Mouse (Mus musculus) midbrain, embryonic 14.5 days (tissue): ENCODE measurements around the gene Zfp961. TPM values are rescaled to one million over a fixed set of nuclear protein-coding genes. Genes with fewer than 3 reads are reported as not detected.

Experiments used
- ATAC-seq: fragments of 200-750 bp; cut with Nextera tagmentation; 2 replicates; pipeline ENCODE4 v1.8.0; 2017; ENCODE audit warnings: moderate number of reproducible peaks, moderate library complexity; ENCODE audit not compliant: low FRiP score, low TSS enrichment
- DNase-seq: peaks from one replicate; pipeline ENCODE4 v3.0.0-alpha.2; 2015
- H3K27ac ChIP-seq: fragments of 300-500 bp; sonication (generic); replicated peaks from 2 replicates; pipeline ENCODE4 v1.5.1; 2014; ENCODE audit warnings: mild to moderate bottlenecking, low read depth, low read length, moderate library complexity
- H3K27me3 ChIP-seq: fragments of 300-500 bp; sonication (generic); 2 replicates; pipeline ENCODE4 v1.6.1; 2014; ENCODE audit warnings: low read length, control low read depth, mixed read lengths; ENCODE audit not compliant: control insufficient read depth, insufficient read depth
- H3K36me3 ChIP-seq: fragments of 300-500 bp; sonication (generic); 2 replicates; pipeline ENCODE4 v1.6.1; 2014; ENCODE audit warnings: low read length, control low read depth; ENCODE audit not compliant: control insufficient read depth, insufficient read depth
- H3K4me1 ChIP-seq: fragments of 300-500 bp; sonication (generic); 2 replicates; pipeline ENCODE4 v1.6.1; 2014; ENCODE audit warnings: mild to moderate bottlenecking, antibody characterized with exemption, low read length, control low read depth; ENCODE audit not compliant: control insufficient read depth, insufficient read depth
- H3K4me2 ChIP-seq: fragments of 300-500 bp; sonication (generic); 2 replicates; pipeline ENCODE4 v1.6.1; 2014; ENCODE audit warnings: mild to moderate bottlenecking, low read length, moderate library complexity
- H3K4me3 ChIP-seq: fragments of 300-500 bp; sonication (generic); replicated peaks from 2 replicates; pipeline ENCODE4 v1.5.1; 2014; ENCODE audit warnings: low read depth, low read length
- H3K9ac ChIP-seq: fragments of 300-500 bp; sonication (generic); replicated peaks from 2 replicates; pipeline ENCODE4 v1.6.1; 2014; ENCODE audit warnings: mild to moderate bottlenecking, low read length, moderate library complexity
- H3K9me3 ChIP-seq: fragments of 300-500 bp; sonication (generic); 2 replicates; pipeline ENCODE4 v1.6.1; 2016; ENCODE audit warnings: low read length, control low read depth, mixed read lengths; ENCODE audit not compliant: control insufficient read depth
- WGBS: fragments of 180-500 bp; shearing (Covaris S2); extraction: QIAGEN DNeasy Blood & Tissue Kit; methylation state at CpG from one replicate; pipeline ENCODE4 v1.1.7; 2014; 5-methylcytosine and 5-hydroxymethylcytosine counted together
- polyA plus RNA-seq: library from polyadenylated mRNA; unstranded; fragments of >200 nt; fragmentation: Nextera tagmentation; extraction: Ambion mirVana; gene quantifications from 2 replicates; pipeline ENCODE4 v1.2.1, GENCODE M21; 2014

Zfp961 gene
- polyA plus RNA-seq, 1 experiment from 2014 or later, result 23.3 TPM

GRCm38 (mm10) chr8:71988867-71989599 lies 38.2 kb downstream of the Zfp961 start:
- Histone ChIP-seq H3K4me2 (peak overlapping the region; percentile 66), H3K9me3 (no peaks in the 10 kb centered on the region), H3K4me3 (peak overlapping the region; percentile 45), H3K36me3 (no peaks in the 10 kb centered on the region), H3K27me3 (no peaks in the 10 kb centered on the region), H3K27ac (peak overlapping the region; percentile 60; the same call in 1 of the 2 replicates), H3K4me1 (no peaks in the 10 kb centered on the region), H3K9ac (peak overlapping the region; percentile 66)
- no peak for DNase-seq
- ATAC-seq, result peak; percentile 10; the same call in 1 of the 2 replicates
- 66% methylated on average over 13 of the region's 13 CpGs for WGBS

GRCm38 (mm10) chr8:71999434-71999833 lies 48.6 kb downstream of the Zfp961 start:
- H3K4me1 ChIP-seq, result no peaks in the 10 kb centered on the region
- H3K4me3 ChIP-seq, result no peak overlapping the region
- H3K9me3 ChIP-seq, result no peaks in the 10 kb centered on the region
- H3K27ac ChIP-seq, result no peak overlapping the region
- 94% methylated on average over 1 of the region's 1 CpGs for WGBS
- no peak overlapping the region for H3K4me2 ChIP-seq
- no peak for ATAC-seq
- DNase-seq, result no peak
- H3K27me3 ChIP-seq, result no peaks in the 10 kb centered on the region
- no peaks in the 10 kb centered on the region for H3K36me3 ChIP-seq
- H3K9ac ChIP-seq, result no peak overlapping the region

- Histone ChIP-seq H3K4me2 (no peak overlapping the region), H3K27ac (no peak overlapping the region), H3K27me3 (no peaks in the 10 kb centered on the region), H3K4me3 (no peak overlapping the region), H3K9ac (no peak overlapping the region), H3K9me3 (no peaks in the 10 kb centered on the region), H3K4me1 (no peaks in the 10 kb centered on the region), H3K36me3 (no peaks in the 10 kb centered on the region)
- no peak for ATAC-seq
- WGBS, result 55% methylated on average over 3 of the region's 3 CpGs
- no peak for DNase-seq
Observed at GRCm38 (mm10) chr8:72000223-72000622, 49.4 kb downstream of the Zfp961 start.

DNA sequence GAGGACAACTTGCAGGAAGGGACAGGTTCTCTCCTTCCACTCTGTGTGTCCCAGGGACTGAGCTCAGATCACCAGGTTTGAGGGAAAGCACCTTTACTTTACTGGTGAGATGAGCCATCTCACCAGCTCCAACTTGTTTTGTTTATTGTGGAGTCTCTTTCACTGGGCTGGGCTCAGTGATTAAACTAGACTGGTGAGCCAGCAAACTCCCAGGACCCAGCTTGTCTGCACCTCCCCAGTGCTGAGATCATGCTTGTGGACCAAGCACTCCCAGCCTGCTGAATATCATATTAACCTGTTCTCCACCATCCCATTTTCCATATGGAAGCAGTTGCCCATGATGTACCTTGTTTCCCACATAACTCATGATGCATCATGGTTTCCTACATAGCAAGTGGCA lies 52.1 kb downstream of the Zfp961 start:
- Histone ChIP-seq H3K4me2 (no peak overlapping the region), H3K9me3 (no peaks in the 10 kb centered on the region), H3K4me3 (no peak overlapping the region), H3K27ac (no peak overlapping the region), H3K27me3 (no peaks in the 10 kb centered on the region), H3K36me3 (no peaks in the 10 kb centered on the region), H3K4me1 (no peaks in the 10 kb centered on the region), H3K9ac (no peak overlapping the region)
- DNase-seq, result no peak
- ATAC-seq, result no peak

DNA sequence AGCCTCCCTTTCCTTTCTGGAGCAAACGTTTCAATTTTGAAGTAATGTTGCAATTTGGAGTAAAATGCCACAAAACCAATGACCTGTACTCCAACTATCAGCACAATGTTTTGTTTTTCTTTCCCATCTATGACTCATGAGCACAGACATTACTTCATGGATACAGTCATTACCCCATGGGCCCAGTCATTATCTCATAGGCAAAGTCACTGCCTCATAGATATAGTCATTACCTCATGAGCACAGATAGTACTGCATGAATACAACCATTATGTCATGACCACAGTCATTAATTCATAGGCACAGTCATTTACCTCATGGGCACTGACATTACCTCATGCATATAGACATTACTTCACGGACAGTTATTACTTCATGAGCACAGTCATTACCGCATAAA lies 55.1 kb downstream of the Zfp961 start:
- H3K27me3 ChIP-seq, result no peaks in the 10 kb centered on the region
- WGBS, result 83% methylated on average over 3 of the region's 3 CpGs
- H3K4me3 ChIP-seq, result no peak overlapping the region
- no peaks in the 10 kb centered on the region for H3K9me3 ChIP-seq
- no peak overlapping the region for H3K4me2 ChIP-seq
- H3K4me1 ChIP-seq, result no peaks in the 10 kb centered on the region
- no peak overlapping the region for H3K9ac ChIP-seq
- no peak overlapping the region for H3K27ac ChIP-seq
- ATAC-seq, result no peak
- H3K36me3 ChIP-seq, result no peaks in the 10 kb centered on the region
- no peak for DNase-seq

DNA sequence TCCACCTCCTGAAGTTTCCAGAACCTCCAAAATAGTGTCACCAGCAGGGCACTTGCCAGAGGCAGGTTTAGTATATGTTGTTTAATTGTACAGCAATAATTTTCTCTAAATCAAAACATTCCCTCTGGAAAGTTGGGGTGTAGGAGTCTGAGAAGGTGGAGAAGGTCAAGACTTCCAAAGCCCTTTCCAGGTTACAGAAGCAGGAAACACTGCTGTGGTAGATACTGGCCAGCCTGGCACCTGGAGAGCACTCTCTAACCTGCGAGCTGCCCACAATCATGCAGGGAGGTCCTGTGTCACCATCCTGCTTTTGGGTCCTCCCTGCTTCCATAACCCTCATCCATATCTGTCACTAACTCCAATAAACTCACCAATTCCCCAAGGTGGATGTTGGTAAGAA lies 55.9 kb downstream of the Zfp961 start:
- DNase-seq (no peak), ATAC-seq (no peak)
- Histone ChIP-seq H3K27ac (no peak overlapping the region), H3K27me3 (no peaks in the 10 kb centered on the region), H3K4me1 (no peaks in the 10 kb centered on the region), H3K4me3 (no peak overlapping the region), H3K9ac (no peak overlapping the region), H3K4me2 (no peak overlapping the region), H3K9me3 (no peaks in the 10 kb centered on the region), H3K36me3 (no peaks in the 10 kb centered on the region)
- 69% methylated on average over 1 of the region's 1 CpGs for WGBS

- H3K27me3 ChIP-seq, result no peaks in the 10 kb centered on the region
- no peaks in the 10 kb centered on the region for H3K36me3 ChIP-seq
- DNase-seq, result no peak
- no peaks in the 10 kb centered on the region for H3K4me1 ChIP-seq
- H3K4me3 ChIP-seq, result no peak overlapping the region
- no peak overlapping the region for H3K9ac ChIP-seq
- no peak overlapping the region for H3K27ac ChIP-seq
- H3K9me3 ChIP-seq, result no peaks in the 10 kb centered on the region
- no peak for ATAC-seq
- WGBS, result 79% methylated on average over 3 of the region's 3 CpGs
- H3K4me2 ChIP-seq, result no peak overlapping the region
Observed at GRCm38 (mm10) chr8:72008134-72008641, 57.4 kb downstream of the Zfp961 start.

DNA sequence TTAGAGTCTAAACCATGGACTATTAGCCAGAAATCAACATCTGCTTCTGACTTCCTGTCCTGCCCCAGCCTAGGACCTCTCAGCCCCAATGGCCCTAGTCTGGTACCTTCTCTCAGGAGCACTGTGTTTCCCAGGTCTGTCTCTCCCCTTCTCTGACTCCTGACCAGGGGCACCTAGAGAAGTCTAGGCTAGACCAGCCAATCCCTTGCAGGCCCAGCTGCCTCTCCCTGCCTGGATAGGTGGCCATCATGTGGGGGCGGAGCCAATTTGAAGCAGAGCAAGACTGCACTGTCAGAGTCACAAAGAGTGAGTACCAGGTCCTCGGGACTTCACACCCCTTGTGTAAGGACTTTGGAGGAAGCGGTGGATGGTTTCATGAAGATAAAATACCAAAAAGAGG lies 58.6 kb downstream of the Zfp961 start, which contains the start of gene Cyp4f18:
TSS of gene Cyp4f18 (minus strand) at position 154 of the 400 bp plus-strand sequence.
- Histone ChIP-seq H3K9me3 (no peaks in the 10 kb centered on the region), H3K4me3 (no peak within 1 kb of the TSS), H3K27me3 (no peaks in the 10 kb centered on the region), H3K27ac (no peak within 1 kb of the TSS), H3K4me1 (no peaks in the 10 kb centered on the region), H3K36me3 (no peaks in the 10 kb centered on the region), H3K4me2 (no peak within 1 kb of the TSS), H3K9ac (no peak within 1 kb of the TSS)
- 74% methylated on average over 3 of the region's 3 CpGs for WGBS
- no peak for ATAC-seq
- DNase-seq, result no peak
